30 mouse cellular contexts compared by ENCODE assay signal in the genomic region with DNA sequence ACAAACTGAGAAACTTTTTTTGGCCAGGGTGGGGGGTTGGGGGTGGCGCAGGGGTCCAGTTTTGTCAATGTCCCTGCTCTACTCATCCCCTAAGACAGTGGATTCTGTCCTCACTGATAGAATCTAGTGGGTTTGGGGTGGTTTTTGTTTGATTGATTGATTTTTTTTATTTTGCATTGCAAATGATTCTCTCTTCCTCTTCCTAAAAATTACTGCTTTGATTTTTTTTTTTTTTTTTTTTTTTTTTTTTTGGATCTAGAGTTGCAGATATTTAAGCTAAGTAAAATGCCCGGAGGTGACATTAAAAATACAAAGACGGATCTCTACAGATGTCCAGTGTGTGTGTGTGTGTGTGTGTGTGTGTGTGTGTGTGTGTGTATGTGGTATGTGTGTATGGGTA.
"Had no signal": no experiment of that assay in that cellular context is flagged by ENCODE, and none has a peak within 500 bp of the region (broad histone marks: within the 10 kb centered on the region; RNA-seq: fewer than 3 reads in every experiment).

No protein-coding gene starts in this region.

- H3K27ac ChIP-seq: limb, embryonic 10.5 days; limb, embryonic 12.5 days; limb, embryonic 13.5 days; limb, embryonic 15.5 days; liver, embryonic 12.5 days; liver, embryonic 13.5 days; liver, embryonic 14.5 days; liver, embryonic 15.5 days; lung, embryonic 15.5 days; macrophage; midbrain, embryonic 10.5 days; midbrain, embryonic 12.5 days; midbrain, embryonic 13.5 days; midbrain, embryonic 15.5 days; neural tube, embryonic 12.5 days had no signal

- H3K4me3 ChIP-seq: limb, embryonic 10.5 days; limb, embryonic 12.5 days; limb, embryonic 13.5 days; limb, embryonic 15.5 days; liver, embryonic 12.5 days; liver, embryonic 13.5 days; liver, embryonic 15.5 days; lung, embryonic 15.5 days; megakaryocyte, embryonic 14.5 days; midbrain, embryonic 10.5 days; midbrain, embryonic 12.5 days; midbrain, embryonic 13.5 days; midbrain, embryonic 15.5 days; myocyte; neural tube, embryonic 12.5 days had no signal

- H3K9ac ChIP-seq: limb, embryonic 12.5 days; limb, embryonic 13.5 days; limb, embryonic 15.5 days; liver, embryonic 12.5 days; liver, embryonic 13.5 days; liver, embryonic 14.5 days; liver, embryonic 15.5 days; liver, postnatal 0 days; lung, embryonic 14.5 days; lung, embryonic 15.5 days; midbrain, embryonic 12.5 days; midbrain, embryonic 13.5 days; midbrain, embryonic 15.5 days; neural tube, embryonic 12.5 days had no signal

- DNase-seq: left cerebral cortex, postnatal 4 days; liver; liver, embryonic 13.5 days; liver, postnatal 0 days; lung, adult 18-20 months; lung, adult 2 months; lung, embryonic 14.5 days; lung, postnatal 10 days; lung, postnatal 14 days; lung, postnatal 36 days; lung, postnatal 4 days; midbrain, embryonic 14.5 days had no signal

- H3K36me3 ChIP-seq: limb, embryonic 10.5 days; limb, embryonic 12.5 days; limb, embryonic 13.5 days; limb, embryonic 15.5 days; liver, embryonic 12.5 days; liver, embryonic 13.5 days; liver, embryonic 15.5 days; midbrain, embryonic 10.5 days; midbrain, embryonic 12.5 days; midbrain, embryonic 13.5 days; midbrain, embryonic 15.5 days; neural tube, embryonic 12.5 days had no signal

- H3K9me3 ChIP-seq: limb, embryonic 10.5 days; limb, embryonic 13.5 days; limb, embryonic 15.5 days; liver, embryonic 12.5 days; liver, embryonic 13.5 days; liver, embryonic 15.5 days; lung, embryonic 15.5 days; midbrain, embryonic 10.5 days; midbrain, embryonic 12.5 days; midbrain, embryonic 13.5 days; midbrain, embryonic 15.5 days; neural tube, embryonic 12.5 days had no signal

- H3K4me2 ChIP-seq: limb, embryonic 12.5 days; limb, embryonic 13.5 days; limb, embryonic 15.5 days; liver, embryonic 11.5 days; liver, embryonic 12.5 days; liver, embryonic 13.5 days; liver, embryonic 15.5 days; lung, embryonic 14.5 days; lung, embryonic 15.5 days; midbrain, embryonic 11.5 days; midbrain, embryonic 12.5 days; midbrain, embryonic 13.5 days; midbrain, embryonic 15.5 days; neural tube, embryonic 12.5 days had no signal
